Mouse (Mus musculus) myocyte (in vitro differentiated cells): ENCODE measurements around the gene Rad51b. TPM values are rescaled to one million over a fixed set of nuclear protein-coding genes. Genes with fewer than 3 reads are reported as not detected.

Source experiments
- H3K27me3 ChIP-seq: one replicate; pipeline ENCODE4 v1.6.1; 2011; ENCODE audit not compliant: control insufficient read depth, insufficient read depth, insufficient read length
- H3K36me3 ChIP-seq: one replicate; pipeline ENCODE4 v1.6.1; 2011; ENCODE audit not compliant: control insufficient read depth, insufficient read depth
- H3K4me2 ChIP-seq: one replicate; pipeline ENCODE4 v1.6.1; 2011; ENCODE audit warnings: low read depth, control low read depth
- H3K4me3 ChIP-seq: one replicate; pipeline ENCODE4 v1.5.1; 2011; ENCODE audit warnings: mild to moderate bottlenecking, control low read depth, moderate library complexity
- H3K79me2 ChIP-seq: one replicate; pipeline ENCODE4 v1.6.1; 2011; ENCODE audit not compliant: control insufficient read depth, insufficient read depth
- H3ac ChIP-seq: one replicate; pipeline ENCODE4 v1.6.1; 2011; ENCODE audit not compliant: control insufficient read depth, insufficient read length
- CEBPB ChIP-seq: IDR thresholded peaks from 2 replicates; pipeline ENCODE4 v1.6.1; 2011; ENCODE audit warnings: mild to moderate bottlenecking, moderate library complexity; ENCODE audit not compliant: poor library complexity, insufficient read depth, severe bottlenecking
- E2F4 ChIP-seq: IDR thresholded peaks from one replicate; pipeline ENCODE4 v1.6.1; 2011; ENCODE audit warnings: mild to moderate bottlenecking, control low read depth, moderate library complexity; ENCODE audit not compliant: insufficient read depth
- MAX ChIP-seq: IDR thresholded peaks from one replicate; pipeline ENCODE4 v1.6.1; 2011; ENCODE audit warnings: low read depth, mild to moderate bottlenecking, control low read depth
- MYOD1 ChIP-seq, 3 experiments: IDR thresholded peaks; one replicate each; pipeline ENCODE4 v1.6.1; 2011; ENCODE audit warnings: control low read depth in 2 of 3, low read depth in 2 of 3, mild to moderate bottlenecking in 2 of 3, moderate library complexity in 1 of 3; ENCODE audit not compliant: insufficient read length in 2 of 3, control insufficient read depth in 1 of 3
- MYOG ChIP-seq, 3 experiments: IDR thresholded peaks; one replicate each; pipeline ENCODE4 v1.6.1; 2011; ENCODE audit warnings: control low read depth in 2 of 3, low read depth in 2 of 3, mild to moderate bottlenecking in 2 of 3; ENCODE audit not compliant: insufficient read length in 2 of 3, control insufficient read depth in 1 of 3, insufficient read depth in 1 of 3
- POLR2A ChIP-seq: IDR thresholded peaks from one replicate; pipeline ENCODE4 v1.6.1; 2011; ENCODE audit warnings: low read depth, mild to moderate bottlenecking, control low read depth, moderate library complexity; ENCODE audit not compliant: insufficient read length
- POLR2AphosphoS2 ChIP-seq: IDR thresholded peaks from one replicate; pipeline ENCODE4 v1.6.1; 2011; ENCODE audit warnings: low read depth, control low read depth; ENCODE audit not compliant: insufficient read length
- REST ChIP-seq: IDR thresholded peaks from one replicate; pipeline ENCODE4 v1.6.1; 2011; ENCODE audit warnings: mild to moderate bottlenecking, control low read depth, moderate library complexity; ENCODE audit not compliant: insufficient read depth, insufficient read length
- SRF ChIP-seq: IDR thresholded peaks from one replicate; pipeline ENCODE4 v1.6.1; 2011; ENCODE audit warnings: low read depth; ENCODE audit not compliant: control insufficient read depth, insufficient read length
- TCF12 ChIP-seq: IDR thresholded peaks from one replicate; pipeline ENCODE4 v1.6.1; 2011; ENCODE audit warnings: mild to moderate bottlenecking, control low read depth; ENCODE audit not compliant: poor library complexity, insufficient read depth, severe bottlenecking
- TCF3 ChIP-seq: IDR thresholded peaks from one replicate; pipeline ENCODE4 v1.6.1; 2011; ENCODE audit warnings: low read depth, control low read depth; ENCODE audit not compliant: insufficient read length
- USF1 ChIP-seq: IDR thresholded peaks from one replicate; pipeline ENCODE4 v1.6.1; 2011; ENCODE audit warnings: low read depth, mild to moderate bottlenecking, control low read depth, moderate library complexity
- polyA plus RNA-seq: library from polyadenylated mRNA; unstranded; fragments of >200 nt; fragmentation: generic; extraction: Trizol; gene quantifications from one replicate; pipeline ENCODE4 v1.2.1, GENCODE M21; 2012; ENCODE audit warnings: missing spikeins

Rad51b gene
- polyA plus RNA-seq, 1 experiment: 1.8 TPM

DNA sequence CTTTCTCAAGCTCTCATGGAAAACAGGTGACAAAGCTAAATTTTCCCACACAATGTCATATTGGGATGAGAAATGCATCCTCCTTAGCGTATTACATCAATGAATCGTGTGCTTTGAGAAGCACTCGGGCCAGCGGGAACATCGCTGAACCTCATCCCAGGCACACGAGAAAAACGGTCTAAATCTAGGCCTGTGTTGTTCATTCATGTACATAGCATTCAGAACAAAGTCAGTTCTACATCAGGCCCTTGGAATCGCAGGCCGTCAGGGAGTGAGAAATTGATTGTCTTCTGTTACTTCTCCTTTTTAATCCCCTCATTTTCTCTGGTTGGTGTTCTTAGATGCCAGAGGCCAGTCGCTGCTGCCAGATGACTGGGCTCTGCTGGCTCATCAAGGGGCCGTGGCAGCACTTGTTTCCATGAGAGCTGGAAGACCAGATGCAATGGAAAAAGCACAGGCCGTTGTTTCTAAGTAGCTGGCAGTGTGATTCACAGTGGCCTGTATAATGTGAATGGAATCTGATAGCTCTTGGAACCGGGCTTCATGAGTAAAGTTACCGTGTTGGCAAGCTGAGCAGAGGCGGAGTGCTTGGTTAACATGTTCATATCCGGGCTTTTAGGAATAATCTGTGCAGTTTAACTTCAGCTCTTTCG is 191.6 kb downstream of the Rad51b start:
- peak overlapping the region; percentile 54 for H3K4me2 ChIP-seq
- no peaks in the 10 kb centered on the region for H3K27me3 ChIP-seq
- TF ChIP-seq CEBPB (no peak), E2F4 (no peak), TCF3 (no peak), POLR2A (no peak), MYOD1 (IDR thresholded peaks at IDR 0.05; ENCODE audit: control insufficient read depth in 1 of 3, insufficient read length in 2 of 3, low read depth in 2 of 3) (no peak), SRF (no peak), MYOG (IDR thresholded peaks at IDR 0.05; ENCODE audit: control insufficient read depth in 1 of 3, insufficient read depth in 1 of 3, insufficient read length in 2 of 3, low read depth in 2 of 3) (no peak), MAX (no peak), USF1 (no peak), POLR2AphosphoS2 (no peak), TCF12 (no peak), REST (no peak)
- no peak overlapping the region for H3ac ChIP-seq
- no peaks in the 10 kb centered on the region for H3K79me2 ChIP-seq
- no peak overlapping the region for H3K4me3 ChIP-seq
- H3K36me3 ChIP-seq: no peaks in the 10 kb centered on the region

- no peak overlapping the region for H3K4me2 ChIP-seq
- H3K79me2 ChIP-seq: no peaks in the 10 kb centered on the region
- no peak overlapping the region for H3ac ChIP-seq
- H3K27me3 ChIP-seq: no peaks in the 10 kb centered on the region
- TF ChIP-seq TCF12 (no peak), MAX (no peak), TCF3 (no peak), POLR2AphosphoS2 (no peak), CEBPB (no peak), MYOD1 (IDR thresholded peaks at IDR 0.05; ENCODE audit: control insufficient read depth in 1 of 3, insufficient read length in 2 of 3, low read depth in 2 of 3) (no peak), SRF (no peak), POLR2A (no peak), REST (no peak), E2F4 (no peak), USF1 (no peak), MYOG (IDR thresholded peaks at IDR 0.05; ENCODE audit: control insufficient read depth in 1 of 3, insufficient read depth in 1 of 3, insufficient read length in 2 of 3, low read depth in 2 of 3) (no peak)
- H3K36me3 ChIP-seq: no peaks in the 10 kb centered on the region
- no peak overlapping the region for H3K4me3 ChIP-seq
These were observed 193.5 kb downstream of the Rad51b start for GRCm38 (mm10) chr12:79490626-79491025.

- H3K4me2 ChIP-seq: peak overlapping the region; percentile 41
- TF ChIP-seq REST (no peak), MAX (no peak), USF1 (no peak), TCF3 (no peak), MYOD1 (IDR thresholded peaks at IDR 0.05; ENCODE audit: control insufficient read depth in 1 of 3, insufficient read length in 2 of 3, low read depth in 2 of 3) (no peak), CEBPB (no peak)
- no peaks in the 10 kb centered on the region for H3K79me2 ChIP-seq
- no peak overlapping the region for H3ac ChIP-seq
- H3K27me3 ChIP-seq: no peaks in the 10 kb centered on the region
- no peaks in the 10 kb centered on the region for H3K36me3 ChIP-seq
- no peak overlapping the region for H3K4me3 ChIP-seq
These were observed 195.1 kb downstream of the Rad51b start for GRCm38 (mm10) chr12:79492175-79492574.

DNA sequence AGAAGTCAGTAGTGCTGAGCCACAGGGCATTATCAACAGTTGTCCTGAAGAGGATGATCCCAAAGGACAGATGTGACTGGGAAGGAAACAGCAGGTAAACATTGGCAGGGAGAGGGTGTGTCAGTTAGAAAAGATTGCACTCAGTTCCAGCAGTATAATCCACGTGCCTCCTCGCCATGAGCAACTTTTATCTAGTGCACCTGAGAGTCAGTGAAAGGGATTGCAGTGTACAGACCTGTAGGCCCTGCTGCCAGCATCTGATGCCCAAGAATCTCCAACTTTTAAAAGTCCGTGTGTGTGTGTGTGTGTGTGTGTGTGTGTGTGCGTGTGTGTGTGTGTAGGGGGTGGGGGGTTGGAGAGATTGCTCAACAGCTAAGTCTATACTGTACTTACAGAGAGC is 195.5 kb downstream of the Rad51b start:
- Histone ChIP-seq H3K27me3 (no peaks in the 10 kb centered on the region), H3K4me2 (peak overlapping the region; percentile 31), H3K79me2 (no peaks in the 10 kb centered on the region), H3K4me3 (no peak overlapping the region), H3K36me3 (no peaks in the 10 kb centered on the region), H3ac (no peak overlapping the region)
- TF ChIP-seq MYOD1 (IDR thresholded peaks at IDR 0.05; ENCODE audit: control insufficient read depth in 1 of 3, insufficient read length in 2 of 3, low read depth in 2 of 3) (peak in 2 of 3 experiments; percentile 3 to 43), USF1 (no peak), E2F4 (no peak)

- no peaks in the 10 kb centered on the region for H3K27me3 ChIP-seq
- H3K36me3 ChIP-seq: no peaks in the 10 kb centered on the region
- TF ChIP-seq MYOG (IDR thresholded peaks at IDR 0.05; ENCODE audit: control insufficient read depth in 1 of 3, insufficient read depth in 1 of 3, insufficient read length in 2 of 3, low read depth in 2 of 3): no peak
- no peak for TF ChIP-seq TCF3
- TF ChIP-seq MAX: no peak
- TF ChIP-seq E2F4: no peak
- no peak for TF ChIP-seq SRF
- no peak for TF ChIP-seq USF1
- TF ChIP-seq REST: no peak
- no peak for TF ChIP-seq POLR2A
- TF ChIP-seq MYOD1 (IDR thresholded peaks at IDR 0.05; ENCODE audit: control insufficient read depth in 1 of 3, insufficient read length in 2 of 3, low read depth in 2 of 3): no peak
- no peak for TF ChIP-seq CEBPB
- no peak for TF ChIP-seq TCF12
- no peak for TF ChIP-seq POLR2AphosphoS2
These were observed 196.4 kb downstream of the Rad51b start for GRCm38 (mm10) chr12:79493481-79493880.

More at GRCm38 (mm10) chr12:79493481-79493880, 196.4 kb downstream of the Rad51b start:
- no peak overlapping the region for H3K4me2 ChIP-seq
- H3K4me3 ChIP-seq: no peak overlapping the region
- no peaks in the 10 kb centered on the region for H3K79me2 ChIP-seq
- H3ac ChIP-seq: no peak overlapping the region
